Mouse (Mus musculus) heart, postnatal 36 days (tissue): ENCODE results near the gene Prl2c3. TPM values are rescaled to one million over a fixed set of nuclear protein-coding genes. Genes with fewer than 3 reads are reported as not detected.
"Not testable (repeated sequence)": the region's sequence is repeated elsewhere in the genome, so short reads cannot be mapped to it uniquely, and the experiment has no call there.

Experiments used
- DNase-seq, 2 experiments: peaks; one replicate each; pipeline ENCODE4 v3.0.0; 2021 to 2022
- intact Hi-C: fragments of 180-260 bp; cut with DNase I; formaldehyde crosslinking; loops from one replicate; pipeline ENCODE4 v1.15.1; 2025
- total RNA-seq, 2 experiments: library from RNA; stranded (reverse); gene quantifications; 2 replicates each; pipeline ENCODE4 v1.2.3; 2021

Prl2c3 gene
- not detected for total RNA-seq

DNA sequence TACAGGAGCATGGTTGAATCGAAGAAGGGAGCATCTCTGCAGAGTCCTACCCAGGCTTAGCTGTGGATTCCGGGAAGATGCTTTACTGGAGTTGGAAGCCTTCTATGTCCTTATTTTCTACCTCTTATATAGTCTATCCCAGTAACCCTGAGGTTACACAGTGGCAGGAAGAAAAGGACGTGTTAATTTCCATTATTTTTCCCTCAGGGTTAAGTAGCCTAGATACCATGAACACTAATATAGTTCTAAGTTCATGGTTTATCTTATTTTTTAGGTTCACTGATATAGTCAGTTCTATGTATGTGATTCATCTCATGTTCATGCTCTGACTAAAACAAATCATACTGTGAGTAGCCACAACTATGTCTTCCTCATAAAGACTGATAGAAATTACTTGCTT, at the start of gene Prl2c3:
Prl2c3 (minus strand) TSS at position 101 of the 400 bp plus-strand sequence.
- DNase-seq, intact Hi-C loops: not testable (repeated sequence)

DNA sequence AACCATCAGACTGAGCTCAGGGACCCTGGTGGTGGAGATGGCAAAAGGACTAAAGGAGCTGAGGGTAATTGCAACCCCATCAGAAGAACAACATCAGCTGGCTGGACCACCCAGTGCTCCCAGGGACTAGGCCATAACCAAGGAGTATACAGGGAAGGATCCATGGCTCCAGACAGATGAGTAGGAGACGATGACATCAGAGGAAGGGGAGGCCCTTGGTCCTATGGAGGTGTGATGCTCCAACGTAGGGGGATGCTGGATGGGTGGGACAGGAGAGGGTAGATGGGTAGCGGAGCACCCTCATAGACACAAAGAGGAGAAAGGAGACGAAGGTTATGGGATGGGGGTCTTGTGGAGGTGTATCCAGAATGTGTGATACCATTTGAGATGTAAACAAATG, 48.4 kb upstream of the Prl2c3 start:
- intact Hi-C loops, DNase-seq: not testable (repeated sequence)

DNA sequence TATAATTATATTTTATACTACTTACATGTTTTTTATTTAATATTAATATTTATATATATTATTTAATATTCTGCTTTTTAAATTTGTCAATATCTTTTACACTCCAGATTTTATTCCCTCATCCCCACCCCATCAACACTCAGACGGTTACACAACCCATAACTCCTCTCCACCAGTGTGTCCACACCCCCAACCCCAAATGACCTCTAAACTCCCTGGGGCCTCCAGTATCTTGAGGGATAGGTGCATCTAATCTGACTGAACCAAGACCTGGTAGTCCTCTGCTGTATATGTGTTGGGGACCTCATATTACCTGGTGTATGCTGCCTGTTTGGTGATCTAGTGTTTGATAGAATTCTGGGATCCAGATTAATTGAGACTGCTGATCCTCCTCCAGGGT, 44.8 kb upstream of the Prl2c3 start:
- intact Hi-C loops, DNase-seq: not testable (repeated sequence)

DNA sequence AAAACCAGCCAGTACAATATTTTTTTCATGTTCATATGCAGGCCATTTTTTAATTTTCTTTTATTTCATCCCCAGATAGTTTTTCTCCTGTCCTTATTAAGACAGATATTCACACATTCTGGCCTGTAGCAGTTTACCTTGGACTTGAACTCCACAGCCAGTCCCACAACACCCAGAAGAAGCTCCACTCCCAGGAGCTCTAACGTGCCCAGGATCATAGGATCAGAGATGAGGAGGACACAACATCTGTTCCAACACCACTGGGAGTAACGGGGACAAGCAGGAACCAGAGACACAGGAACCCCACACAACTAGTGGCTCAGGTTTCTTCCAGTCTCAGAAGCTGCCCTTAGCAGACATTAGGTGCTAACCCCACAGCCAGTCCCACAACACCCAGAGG, 37.7 kb upstream of the Prl2c3 start:
- intact Hi-C loops, DNase-seq: not testable (repeated sequence)

DNA sequence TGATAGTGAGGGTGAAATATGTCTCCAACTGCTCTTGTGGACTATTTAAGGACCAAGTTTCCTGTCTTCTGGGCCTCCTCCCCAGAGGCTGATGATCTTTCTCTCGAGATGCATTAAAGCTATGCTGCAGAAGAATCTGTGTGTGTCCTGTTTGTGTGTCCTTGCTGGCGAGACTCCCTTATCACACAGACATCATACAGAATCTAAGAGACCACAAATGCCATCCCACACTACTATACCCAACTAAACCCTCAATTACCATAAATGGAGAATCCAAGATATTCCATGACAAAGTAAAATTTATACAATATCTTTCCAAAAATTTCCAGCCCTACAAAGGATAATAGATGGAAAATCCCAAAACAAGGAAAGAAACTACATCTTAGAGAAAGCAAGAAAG, 31.9 kb upstream of the Prl2c3 start:
- DNase-seq: no peak
- intact Hi-C loops: no loop called here

DNA sequence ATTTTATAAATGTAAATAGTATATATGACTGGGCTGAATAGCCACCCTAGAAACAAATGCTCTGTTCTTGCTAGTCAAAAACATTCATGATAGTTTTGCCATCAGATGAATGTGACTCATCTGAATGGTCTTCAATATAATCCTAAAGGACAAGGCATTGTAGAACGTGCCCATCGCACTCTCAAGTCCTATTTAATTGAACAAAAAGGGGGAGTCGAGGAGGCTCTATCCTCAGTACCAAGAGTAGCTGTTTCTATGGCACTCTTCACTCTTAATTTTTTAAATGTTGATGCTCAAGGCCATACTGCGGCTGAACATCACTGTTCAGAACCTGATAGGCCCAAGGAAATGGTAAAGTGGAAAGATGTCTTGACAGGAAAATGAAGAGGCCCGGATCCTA, 29.2 kb upstream of the Prl2c3 start:
- intact Hi-C loops: no loop called here
- DNase-seq: no peak

DNA sequence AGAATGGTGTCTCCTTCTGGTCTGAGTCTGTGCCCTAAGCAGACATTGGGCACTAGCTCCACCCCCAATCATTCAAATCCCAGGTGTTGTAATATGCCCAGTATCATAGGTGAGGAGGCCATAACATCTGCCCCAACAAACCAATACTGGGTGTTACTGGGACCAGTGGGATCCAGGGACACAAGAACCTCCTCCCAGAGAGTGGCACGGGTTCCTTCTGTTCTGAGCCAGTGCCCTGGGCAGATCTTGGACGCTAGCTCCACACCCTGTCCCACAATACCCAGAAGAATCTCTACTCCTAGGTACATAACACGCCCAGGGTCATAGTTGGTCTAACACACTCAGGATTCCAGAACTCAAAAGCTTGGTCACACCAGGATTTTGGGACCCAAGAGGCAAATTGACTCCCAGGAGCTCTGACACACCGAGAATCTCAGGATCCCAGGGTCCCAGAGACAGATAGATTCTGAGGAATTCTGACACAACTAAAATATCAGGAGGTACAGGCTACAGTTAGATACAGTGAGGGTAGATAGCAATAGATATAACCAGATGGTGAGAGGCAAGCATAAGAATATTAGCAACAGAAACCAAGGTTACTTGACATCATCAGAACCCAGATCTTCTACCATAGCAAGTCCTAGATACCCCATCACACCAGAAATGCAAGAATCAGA, 24.8 kb upstream of the Prl2c3 start:
- intact Hi-C loops, DNase-seq: not testable (repeated sequence)

DNA sequence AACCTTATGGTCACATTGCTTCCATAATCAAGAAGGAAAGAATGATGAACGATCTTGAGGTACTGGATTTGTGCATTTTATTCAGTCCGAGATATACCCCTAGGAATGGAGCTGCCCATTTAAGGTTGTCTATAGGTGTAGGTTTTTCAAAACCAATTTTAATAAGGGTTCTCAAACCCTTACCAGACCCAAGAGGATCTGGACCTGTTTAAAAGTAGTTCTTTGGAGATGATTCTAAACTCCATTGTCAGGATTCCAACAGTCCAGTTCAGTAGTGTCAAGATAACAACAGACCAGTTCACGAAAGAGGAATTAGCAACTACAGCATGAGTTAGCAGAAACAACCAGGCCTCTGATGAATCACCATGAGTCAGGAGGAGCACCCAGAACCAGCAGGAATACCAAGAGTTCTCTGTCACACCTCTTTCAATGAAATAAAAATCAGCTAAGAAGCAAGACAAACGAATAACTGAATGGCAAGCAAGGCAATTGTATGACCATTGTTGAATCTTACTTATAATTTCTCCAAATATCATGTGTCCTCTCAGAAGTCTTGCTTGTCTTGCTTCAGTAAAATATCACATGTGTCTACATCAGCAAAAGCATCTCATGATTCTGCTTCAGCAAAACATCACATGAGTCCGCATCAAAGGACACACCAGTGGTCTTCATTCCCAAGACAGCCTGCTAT, 14.0 kb upstream of the Prl2c3 start:
- intact Hi-C loops, DNase-seq: not testable (repeated sequence)

DNA sequence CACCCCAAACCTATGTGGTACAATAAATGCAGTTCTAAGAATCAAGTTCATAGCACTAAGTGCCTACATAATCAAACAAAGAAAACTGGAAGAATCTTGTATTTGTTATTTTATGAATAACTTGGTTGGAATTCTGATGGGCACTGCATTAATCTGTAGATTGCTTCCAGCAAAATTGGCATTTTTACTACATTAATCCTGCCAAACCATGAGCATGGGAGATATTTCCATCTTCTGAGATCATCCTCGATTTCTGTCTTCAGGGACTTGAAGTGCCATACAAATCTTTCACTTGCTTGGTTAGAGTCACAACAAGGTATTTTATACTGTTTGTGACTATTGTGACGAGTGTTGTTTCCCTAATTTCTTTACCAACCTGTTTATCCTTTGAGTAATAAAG, 9.7 kb upstream of the Prl2c3 start:
- DNase-seq: no peak
- intact Hi-C loops: no loop called here

DNA sequence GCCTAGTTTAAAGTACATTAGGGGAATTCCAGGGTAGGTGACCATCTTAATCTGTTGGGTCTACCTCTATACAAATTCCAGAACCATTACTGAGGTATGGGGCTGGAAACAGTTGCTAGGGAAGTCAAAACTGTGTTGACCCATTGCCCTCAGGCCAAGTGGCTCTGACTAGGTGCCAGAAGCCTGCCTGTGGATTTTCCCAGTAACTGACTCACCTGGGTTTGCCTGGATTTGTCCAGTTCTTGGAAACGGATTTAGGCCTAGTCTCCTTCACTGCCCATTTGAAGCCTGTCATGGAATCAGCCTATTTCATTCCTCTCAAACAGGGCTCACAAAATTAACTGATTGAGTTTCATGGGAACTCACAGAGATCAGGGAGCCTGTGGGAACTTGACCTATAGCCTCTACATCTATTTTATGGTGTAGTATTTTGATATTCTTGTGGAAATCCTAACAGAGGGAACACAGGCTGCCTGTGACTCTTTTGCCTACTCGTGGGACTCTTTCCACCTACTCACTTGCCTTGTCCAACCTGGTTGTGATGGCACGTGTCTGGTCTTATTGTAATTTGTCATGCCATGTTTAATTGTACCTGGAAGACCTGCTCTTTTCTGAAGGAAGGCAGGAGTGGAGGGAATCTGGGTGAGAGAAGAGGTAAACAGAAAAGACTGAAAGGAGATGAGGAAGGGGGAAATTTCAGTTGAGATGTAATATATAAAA, 9.1 kb upstream of the Prl2c3 start:
- intact Hi-C loops, DNase-seq: not testable (repeated sequence)

DNA sequence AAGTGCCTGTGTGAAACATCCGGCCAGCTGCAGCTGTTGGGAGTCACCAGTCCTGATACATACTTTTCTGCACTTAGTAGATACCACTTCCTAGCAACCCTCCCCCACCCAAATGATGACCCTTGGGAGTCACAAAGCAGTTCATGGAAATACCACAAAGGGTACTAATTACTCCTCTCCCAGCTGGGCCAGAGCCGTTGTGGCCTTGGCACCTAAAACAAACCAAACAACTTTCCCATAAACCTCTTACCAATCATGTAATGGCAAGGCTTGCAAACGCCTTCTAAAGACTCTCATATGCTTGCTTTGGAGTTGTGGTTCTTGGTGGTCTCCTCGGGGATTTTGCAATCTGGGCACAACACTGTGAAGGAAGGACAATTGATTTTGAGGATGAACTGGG, 6.6 kb upstream of the Prl2c3 start:
- intact Hi-C loops, DNase-seq: not testable (repeated sequence)

DNA sequence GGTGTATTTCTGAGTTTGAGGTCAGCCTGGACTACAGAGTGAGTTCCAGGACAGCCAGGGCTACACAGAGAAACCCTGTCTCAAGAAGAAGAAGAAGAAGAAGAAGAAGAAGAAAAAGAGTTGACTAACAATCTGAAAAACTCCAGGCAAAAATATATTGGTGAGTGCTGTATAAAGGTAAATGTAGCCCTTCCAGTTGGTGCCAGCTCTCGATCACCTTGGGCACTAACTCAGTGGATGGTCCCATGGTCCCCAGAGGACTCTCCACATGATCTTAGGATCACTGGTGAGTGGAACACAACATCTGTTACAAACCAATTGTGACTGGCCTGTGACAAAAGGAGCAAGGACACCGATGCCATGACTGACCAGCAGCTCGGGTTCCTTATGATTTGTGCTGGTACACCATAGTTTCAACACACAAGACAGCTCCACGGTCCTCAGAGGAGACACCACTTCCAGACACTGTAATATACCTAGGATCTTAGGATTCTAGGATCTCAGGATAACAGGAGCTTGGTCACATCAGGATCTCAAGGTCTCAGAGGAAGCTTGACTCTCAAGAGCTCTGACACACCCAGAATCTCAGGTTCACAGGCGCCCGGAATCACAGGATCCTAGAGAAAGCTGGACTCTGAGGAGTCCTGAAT, 30.3 kb downstream of the Prl2c3 start:
- intact Hi-C loops: loop anchor here (10.0 kb wide), 1 partner anchor 195 kb away; no protein-coding TSS in a partner anchor
- not testable (repeated sequence) for DNase-seq

Other genes starting within 250 kb of the Prl2c3 start
- 1 to 10 TPM; 2.6 to 2.7 TPM for gene Ero1lb, start 234.2 kb downstream of the Prl2c3 start, total RNA-seq
- gene Prl2c2, start 205.3 kb upstream of the Prl2c3 start, total RNA-seq: not detected